Mouse (Mus musculus) MEL (cell line): ENCODE data around the gene Fam229a. TPM values are rescaled to one million over a fixed set of nuclear protein-coding genes. Genes with fewer than 3 reads are reported as not detected.
A peak's percentile ranks its signal among the peaks of the same experiment; 100 is the strongest.

Source experiments
- DNase-seq: peaks from one replicate; pipeline ENCODE4 v3.0.0; 2011; ENCODE audit warnings: low read depth, low spot score
- H3K27ac ChIP-seq: 2 replicates; pipeline ENCODE4 v1.5.1; 2012; ENCODE audit warnings: low read depth, mild to moderate bottlenecking, control low read depth, low read length, moderate library complexity; ENCODE audit not compliant: control insufficient read depth
- H3K27me3 ChIP-seq, 2 experiments: fragments of 150-350 bp in 1 of 2; sonication (generic) in 1 of 2; 2 replicates each; pipeline ENCODE4 v1.6.1; 2012; ENCODE audit warnings: low read length in 2 of 2, mild to moderate bottlenecking in 2 of 2, improper control_type of control experiment in 1 of 2, moderate library complexity in 1 of 2; ENCODE audit not compliant: insufficient read depth in 2 of 2, control insufficient read depth in 1 of 2
- H3K36me3 ChIP-seq, 2 experiments: 2 replicates each; pipeline ENCODE4 v1.6.1; 2012 to 2014; ENCODE audit warnings: low read length in 2 of 2, improper control_type of control experiment in 1 of 2, inconsistent platforms in 1 of 2, mild to moderate bottlenecking in 1 of 2; ENCODE audit not compliant: insufficient read depth in 2 of 2, control insufficient read depth in 1 of 2
- H3K4me1 ChIP-seq, 2 experiments: fragments of 150-350 bp in 1 of 2; sonication (generic) in 1 of 2; 2 replicates each; pipeline ENCODE4 v1.6.1; 2012; ENCODE audit warnings: low read length in 2 of 2, improper control_type of control experiment in 1 of 2, mild to moderate bottlenecking in 1 of 2; ENCODE audit not compliant: insufficient read depth in 2 of 2, control insufficient read depth in 1 of 2
- H3K4me3 ChIP-seq, 2 experiments: fragments of 150-350 bp in 1 of 2; sonication (generic) in 1 of 2; 2 replicates each; pipeline ENCODE4 v1.5.1; 2012; ENCODE audit warnings: low read depth in 2 of 2, low read length in 2 of 2, mild to moderate bottlenecking in 2 of 2, moderate library complexity in 2 of 2, control low read depth in 1 of 2, improper control_type of control experiment in 1 of 2; ENCODE audit not compliant: control insufficient read depth in 1 of 2, insufficient read depth in 1 of 2
- H3K79me2 ChIP-seq: 2 replicates; pipeline ENCODE4 v1.6.1; 2012; ENCODE audit warnings: mild to moderate bottlenecking, low read length, moderate library complexity; ENCODE audit not compliant: control insufficient read depth, poor library complexity, insufficient read depth
- H3K9ac ChIP-seq: 2 replicates; pipeline ENCODE4 v1.6.1; 2012; ENCODE audit warnings: low read depth, mild to moderate bottlenecking, control low read depth, low read length, moderate library complexity; ENCODE audit not compliant: control insufficient read depth, poor library complexity, severe bottlenecking
- H3K9me3 ChIP-seq: fragments of 150-350 bp; sonication (generic); replicated peaks from 2 replicates; pipeline ENCODE4 v1.6.1; 2012; ENCODE audit warnings: mild to moderate bottlenecking, low read length, improper control_type of control experiment, moderate library complexity; ENCODE audit not compliant: insufficient read depth
- BHLHE40 ChIP-seq: IDR thresholded peaks from 2 replicates; pipeline ENCODE4 v1.6.1; 2012; ENCODE audit warnings: low read depth, mild to moderate bottlenecking, inconsistent platforms, low read length, improper control_type of control experiment, borderline replicate concordance
- CHD1 ChIP-seq: IDR thresholded peaks from 2 replicates; pipeline ENCODE4 v1.6.1; 2012; ENCODE audit warnings: low read depth, mild to moderate bottlenecking, inconsistent platforms, low read length, improper control_type of control experiment
- CHD2 ChIP-seq: IDR thresholded peaks from 2 replicates; pipeline ENCODE4 v1.6.1; 2011; ENCODE audit warnings: low read length, improper control_type of control experiment
- CTCF ChIP-seq, 3 experiments: IDR thresholded peaks in 2 of 3; conservative IDR thresholded peaks in 1 of 3; 2 replicates each; pipeline ENCODE4 v1.5.1; 2011 to 2012; ENCODE audit warnings: low read length in 3 of 3, low read depth in 2 of 3, mild to moderate bottlenecking in 2 of 3, improper control_type of control experiment in 1 of 3, inconsistent platforms in 1 of 3, mixed read lengths in 1 of 3, moderate library complexity in 1 of 3; ENCODE audit not compliant: control insufficient read depth in 1 of 3, insufficient read depth in 1 of 3, poor library complexity in 1 of 3, severe bottlenecking in 1 of 3
- E2F4 ChIP-seq: IDR thresholded peaks from 2 replicates; pipeline ENCODE4 v1.6.1; 2011; ENCODE audit warnings: low read depth, low read length, improper control_type of control experiment, borderline replicate concordance
- ELF1 ChIP-seq: IDR thresholded peaks from 2 replicates; pipeline ENCODE4 v1.6.1; 2014; ENCODE audit warnings: low read depth, mild to moderate bottlenecking, inconsistent platforms, low read length, improper control_type of control experiment, moderate library complexity
- EP300 ChIP-seq, 2 experiments: IDR thresholded peaks; 2 replicates each; pipeline ENCODE4 v1.6.1; 2011; ENCODE audit warnings: improper control_type of control experiment in 2 of 2, low read length in 2 of 2, low read depth in 1 of 2, mild to moderate bottlenecking in 1 of 2
- ETS1 ChIP-seq: IDR thresholded peaks from 2 replicates; pipeline ENCODE4 v1.6.1; 2012; ENCODE audit warnings: low read depth, mild to moderate bottlenecking, inconsistent platforms, low read length, improper control_type of control experiment, moderate library complexity
- GABPA ChIP-seq: IDR thresholded peaks from 2 replicates; pipeline ENCODE4 v1.6.1; 2012; ENCODE audit warnings: low read depth, mild to moderate bottlenecking, inconsistent platforms, low read length, improper control_type of control experiment, moderate library complexity
- HCFC1 ChIP-seq: IDR thresholded peaks from 2 replicates; pipeline ENCODE4 v1.6.1; 2012; ENCODE audit warnings: low read depth, mild to moderate bottlenecking, inconsistent platforms, low read length, improper control_type of control experiment, moderate library complexity
- JUND ChIP-seq: IDR thresholded peaks from 2 replicates; pipeline ENCODE4 v1.6.1; 2011; ENCODE audit warnings: low read depth, mild to moderate bottlenecking, improper control_type of control experiment, low read length
- KAT2A ChIP-seq: conservative IDR thresholded peaks from 2 replicates; pipeline ENCODE4 v1.6.1; 2012; ENCODE audit warnings: low read depth, low read length, improper control_type of control experiment, inconsistent platforms
- MAX ChIP-seq: IDR thresholded peaks from 2 replicates; pipeline ENCODE4 v1.6.1; 2011; ENCODE audit warnings: low read length, improper control_type of control experiment
- MAZ ChIP-seq: IDR thresholded peaks from 2 replicates; pipeline ENCODE4 v1.6.1; 2012; ENCODE audit warnings: low read depth, mild to moderate bottlenecking, inconsistent platforms, low read length, improper control_type of control experiment
- MEF2A ChIP-seq: IDR thresholded peaks from 2 replicates; pipeline ENCODE4 v1.6.1; 2014; ENCODE audit warnings: low read depth, mild to moderate bottlenecking, inconsistent platforms, low read length, improper control_type of control experiment; ENCODE audit not compliant: poor library complexity, insufficient replicate concordance, severe bottlenecking; ENCODE audit errors: extremely low read depth
- MYC ChIP-seq: IDR thresholded peaks from 2 replicates; pipeline ENCODE4 v1.6.1; 2011; ENCODE audit warnings: low read depth, mild to moderate bottlenecking, low read length, improper control_type of control experiment, moderate library complexity
- NELFE ChIP-seq: IDR thresholded peaks from 2 replicates; pipeline ENCODE4 v1.6.1; 2011; ENCODE audit warnings: low read depth, low read length, improper control_type of control experiment
- NRF1 ChIP-seq: IDR thresholded peaks from 2 replicates; pipeline ENCODE4 v1.6.1; 2014; ENCODE audit warnings: low read depth, mild to moderate bottlenecking, inconsistent platforms, low read length, improper control_type of control experiment, moderate library complexity; ENCODE audit not compliant: poor library complexity, insufficient read depth, severe bottlenecking
- POLR2AphosphoS2 ChIP-seq: IDR thresholded peaks from 2 replicates; pipeline ENCODE4 v1.6.1; 2011; ENCODE audit warnings: low read length, improper control_type of control experiment
- POLR2AphosphoS5 ChIP-seq: IDR thresholded peaks from 2 replicates; pipeline ENCODE4 v1.6.1; 2012; ENCODE audit warnings: low read depth, borderline replicate concordance, mild to moderate bottlenecking, inconsistent platforms, low read length, moderate library complexity, mixed read lengths
- RAD21 ChIP-seq: IDR thresholded peaks from 2 replicates; pipeline ENCODE4 v1.6.1; 2011; ENCODE audit warnings: mild to moderate bottlenecking, low read depth, low read length, improper control_type of control experiment
- SIN3A ChIP-seq: IDR thresholded peaks from 2 replicates; pipeline ENCODE4 v1.6.1; 2012; ENCODE audit warnings: low read length, improper control_type of control experiment, inconsistent platforms
- SMC3 ChIP-seq: IDR thresholded peaks from 2 replicates; pipeline ENCODE4 v1.6.1; 2011; ENCODE audit warnings: low read depth, low read length, improper control_type of control experiment
- TAL1 ChIP-seq: IDR thresholded peaks from 2 replicates; pipeline ENCODE4 v1.6.1; 2012; ENCODE audit warnings: mild to moderate bottlenecking, inconsistent platforms, low read length, moderate library complexity, mixed read lengths
- TBP ChIP-seq: IDR thresholded peaks from 2 replicates; pipeline ENCODE4 v1.8.0; 2011; ENCODE audit warnings: low read depth, low read length, improper control_type of control experiment
- TCF12 ChIP-seq: IDR thresholded peaks from 2 replicates; pipeline ENCODE4 v1.6.1; 2014; ENCODE audit warnings: low read depth, mild to moderate bottlenecking, inconsistent platforms, low read length, improper control_type of control experiment, moderate library complexity
- USF1 ChIP-seq: IDR thresholded peaks from 2 replicates; pipeline ENCODE4 v1.6.1; 2014; ENCODE audit warnings: low read depth, mild to moderate bottlenecking, inconsistent platforms, low read length, improper control_type of control experiment, moderate library complexity
- ZC3H11A ChIP-seq: IDR thresholded peaks from 2 replicates; pipeline ENCODE4 v1.6.1; 2012; ENCODE audit warnings: low read depth, mild to moderate bottlenecking, inconsistent platforms, low read length, improper control_type of control experiment
- ZKSCAN1 ChIP-seq: IDR thresholded peaks from 2 replicates; pipeline ENCODE4 v1.6.1; 2012; ENCODE audit warnings: low read depth, mild to moderate bottlenecking, inconsistent platforms, low read length, improper control_type of control experiment, moderate library complexity
- ZMIZ1 ChIP-seq: IDR thresholded peaks from 2 replicates; pipeline ENCODE4 v1.6.1; 2012; ENCODE audit warnings: low read depth, mild to moderate bottlenecking, inconsistent platforms, low read length, improper control_type of control experiment, moderate library complexity
- polyA plus RNA-seq, 2 experiments: library from polyadenylated mRNA; stranded (reverse) in 1 of 2; unstranded in 1 of 2; fragments of >175 nt in 1 of 2; fragments of >200 nt in 1 of 2; gene quantifications; 2 replicates each; pipeline versions ENCODE4 v1.2.1 to v1.2.4; 2012; ENCODE audit warnings: low replicate concordance in 2 of 2, low read depth in 1 of 2; ENCODE audit not compliant: insufficient read length in 2 of 2, insufficient read depth in 1 of 2, missing spikeins in 1 of 2
- total RNA-seq: library from RNA; depleted of rRNA; stranded (reverse); fragments of 300-350 nt; gene quantifications from 2 replicates; pipeline ENCODE4 v1.2.3, GENCODE M21; 2012; rRNA removed

Gene Fam229a
- total and polyA plus RNA-seq, 3 experiments, result not detected

GRCm38 (mm10) chr4:129540012-129540411 is 49.0 kb downstream of the Fam229a start:
- Histone ChIP-seq H3K9me3 (no peaks in the 10 kb centered on the region), H3K4me3 (no peak overlapping the region), H3K9ac (no peak overlapping the region), H3K27ac (no peak overlapping the region), H3K36me3 (peaks cover 0 to 12% of the 10 kb centered on the region in 2 experiments; a peak in 2 of 4 replicates), H3K27me3 (no peaks in the 10 kb centered on the region), H3K79me2 (peaks cover 34% of the 10 kb centered on the region), H3K4me1 (peaks cover 0 to 12% of the 10 kb centered on the region in 2 experiments)
- TF ChIP-seq TAL1 (no peak), ELF1 (no peak), SIN3A (no peak), CTCF (IDR thresholded peaks at IDR 0.05 in 2 of 3, conservative IDR thresholded peaks at IDR 0.05 in 1 of 3; ENCODE audit: control insufficient read depth in 1 of 3, insufficient read depth in 1 of 3, low read depth in 2 of 3, low read length in 3 of 3, poor library complexity in 1 of 3, severe bottlenecking in 1 of 3) (peak; percentile 52 to 72 (median 59); a peak in 5 of 6 replicates), GABPA (no peak), RAD21 (peak; percentile 49), TBP (no peak), ETS1 (no peak), POLR2AphosphoS2 (no peak), E2F4 (no peak), KAT2A (no peak), USF1 (no peak), JUND (no peak), HCFC1 (no peak), NRF1 (no peak), MAX (no peak), POLR2AphosphoS5 (no peak), SMC3 (peak; percentile 40), TCF12 (no peak), CHD2 (no peak), ZC3H11A (0 out of 2 replicates have a peak, but pooled peaks have one; percentile 29), EP300 (IDR thresholded peaks at IDR 0.05; ENCODE audit: low read depth in 1 of 2, low read length in 2 of 2) (no peak), ZMIZ1 (no peak), ZKSCAN1 (no peak), MAZ (no peak), NELFE (no peak), MYC (no peak), CHD1 (no peak), MEF2A (no peak), BHLHE40 (no peak)
- peak; percentile 70 for DNase-seq

Other genes with a start within 250 kb of the Fam229a start
- 0.92 and 1.3 TPM in 2 replicates for gene C77080, start 229.8 kb upstream of the Fam229a start, total RNA-seq
- 1 to 10 TPM in 1 of 2 experiments, not detected in 1; 6.9 TPM for gene C77080, start 229.8 kb upstream of the Fam229a start, polyA plus RNA-seq
- gene Sync, start 203.6 kb upstream of the Fam229a start, total RNA-seq, result 0.13 and 0.31 TPM in 2 replicates
- gene Sync, start 203.6 kb upstream of the Fam229a start, polyA plus RNA-seq, result under 1 TPM in 1 of 2 experiments, not detected in 1; 0.43 TPM
- gene Rbbp4, start 155.8 kb upstream of the Fam229a start, total RNA-seq, result 50.9 and 53.9 TPM in 2 replicates
- gene Rbbp4, start 155.8 kb upstream of the Fam229a start, polyA plus RNA-seq, result 100 to 1,000 TPM in 1 of 2 experiments, not detected in 1; 127 TPM
- 16.7 and 21.7 TPM in 2 replicates for gene Zbtb8os, start 155.5 kb upstream of the Fam229a start, total RNA-seq
- 10 to 100 TPM in 1 of 2 experiments, not detected in 1; 22.6 TPM for gene Zbtb8os, start 155.5 kb upstream of the Fam229a start, polyA plus RNA-seq
- gene Zbtb8a, start 113.1 kb upstream of the Fam229a start, total RNA-seq, result 0.85 and 0.89 TPM in 2 replicates
- 1 to 10 TPM in 1 of 2 experiments, not detected in 1; 1.6 TPM for gene Zbtb8a, start 113.1 kb upstream of the Fam229a start, polyA plus RNA-seq
- gene Zbtb8b, start 50.3 kb upstream of the Fam229a start, total RNA-seq, result 0.08 and 0.16 TPM in 2 replicates
- gene Zbtb8b, start 50.3 kb upstream of the Fam229a start, polyA plus RNA-seq, result under 1 TPM in 1 of 2 experiments, not detected in 1; 0.29 TPM
- 14.1 TPM in 2 replicates for gene Bsdc1, start 29.6 kb upstream of the Fam229a start, total RNA-seq
- 10 to 100 TPM in 1 of 2 experiments, not detected in 1; 19.2 TPM for gene Bsdc1, start 29.6 kb upstream of the Fam229a start, polyA plus RNA-seq
- not detected in 2 replicates for gene Tssk3, start 168 bp upstream of the Fam229a start, total RNA-seq
- not detected for gene Tssk3, start 168 bp upstream of the Fam229a start, polyA plus RNA-seq
- 25.3 and 26.9 TPM in 2 replicates for gene Marcksl1, start 22.4 kb downstream of the Fam229a start, total RNA-seq
- 10 to 100 TPM in 1 of 2 experiments, not detected in 1; 62.7 TPM for gene Marcksl1, start 22.4 kb downstream of the Fam229a start, polyA plus RNA-seq
- 38.9 and 47.9 TPM in 2 replicates for gene Hdac1, start 51.5 kb downstream of the Fam229a start, total RNA-seq
- 100 to 1,000 TPM; 108 to 185 TPM for gene Hdac1, start 51.5 kb downstream of the Fam229a start, polyA plus RNA-seq
- gene Lck, start 82.5 kb downstream of the Fam229a start, total RNA-seq, result 2.7 and 3.6 TPM in 2 replicates
- 1 to 10 TPM in 1 of 2 experiments, not detected in 1; 6.9 TPM for gene Lck, start 82.5 kb downstream of the Fam229a start, polyA plus RNA-seq
- not detected in 2 replicates for gene Fam167b, start 87.4 kb downstream of the Fam229a start, total RNA-seq
- not detected for gene Fam167b, start 87.4 kb downstream of the Fam229a start, polyA plus RNA-seq
- gene Eif3i, start 109.5 kb downstream of the Fam229a start, total RNA-seq, result 766 and 806 TPM in 2 replicates
- 100 to 1,000 TPM; 396 to 730 TPM for gene Eif3i, start 109.5 kb downstream of the Fam229a start, polyA plus RNA-seq
- 140 and 148 TPM in 2 replicates for gene Tmem234, start 109.5 kb downstream of the Fam229a start, total RNA-seq
- 100 to 1,000 TPM in 1 of 2 experiments, not detected in 1; 220 TPM for gene Tmem234, start 109.5 kb downstream of the Fam229a start, polyA plus RNA-seq
- gene Dcdc2b, start 123.1 kb downstream of the Fam229a start, total RNA-seq, result 0.26 TPM in 1 of 2 replicates, not detected in the other
- gene Dcdc2b, start 123.1 kb downstream of the Fam229a start, polyA plus RNA-seq, result 1 to 10 TPM in 1 of 2 experiments, not detected in 1; 1.3 TPM
- 13.6 and 15.4 TPM in 2 replicates for gene Iqcc, start 127.9 kb downstream of the Fam229a start, total RNA-seq
- 10 to 100 TPM in 1 of 2 experiments, not detected in 1; 18.5 TPM for gene Iqcc, start 127.9 kb downstream of the Fam229a start, polyA plus RNA-seq
- gene Ccdc28b, start 132.8 kb downstream of the Fam229a start, total RNA-seq, result 18.3 and 21.4 TPM in 2 replicates
- gene Ccdc28b, start 132.8 kb downstream of the Fam229a start, polyA plus RNA-seq, result 10 to 100 TPM in 1 of 2 experiments, not detected in 1; 29.1 TPM
- gene Txlna, start 149.9 kb downstream of the Fam229a start, total RNA-seq, result 68.0 and 69.5 TPM in 2 replicates
- gene Txlna, start 149.9 kb downstream of the Fam229a start, polyA plus RNA-seq, result 10 to 100 TPM in 1 of 2 experiments, not detected in 1; 68.9 TPM
- gene Kpna6, start 181.6 kb downstream of the Fam229a start, total RNA-seq, result 15.9 and 18.0 TPM in 2 replicates
- 10 to 100 TPM; 19.6 to 66.5 TPM for gene Kpna6, start 181.6 kb downstream of the Fam229a start, polyA plus RNA-seq
- gene Tmem39b, start 205.6 kb downstream of the Fam229a start, total RNA-seq, result 12.2 and 14.7 TPM in 2 replicates
- gene Tmem39b, start 205.6 kb downstream of the Fam229a start, polyA plus RNA-seq, result 10 to 100 TPM; 55.2 to 81.0 TPM